8 mouse cellular contexts compared by ENCODE assay signal in genomic region chr17:17567071-17567470, GRCm38 (mm10). TPM values are rescaled to one million over a fixed set of nuclear protein-coding genes. Genes with fewer than 3 reads are reported as not detected.
DNase-seq lines count a peak whose midpoint lies in the region; ATAC-seq and TF ChIP-seq lines count a peak whose summit lies in the region.

No protein-coding gene starts in this region.

- DNase-seq in 3T3-L1 (ENCODE audit: low read depth, low spot score) (peak; percentile 79), ES-E14 (ENCODE audit: low read depth, low spot score) (peak; percentile 38)
- no peak for DNase-seq in urinary bladder, postnatal 25 days (ENCODE audit: low spot score)
- no peak for DNase-seq in gastrocnemius, postnatal 36 days

- 56% methylated on average over 3 of the region's 3 CpGs for WGBS in hindbrain, embryonic 16.5 days
- WGBS in hindbrain, embryonic 13.5 days = 49% methylated on average over 3 of the region's 3 CpGs
- 52% methylated on average over 3 of the region's 3 CpGs for WGBS in midbrain, embryonic 15.5 days

- no peak overlapping the region for H3K4me2 ChIP-seq in hindbrain, embryonic 16.5 days (ENCODE audit: low read length)
- no peak overlapping the region for H3K4me2 ChIP-seq in hindbrain, embryonic 13.5 days
- no peak overlapping the region for H3K4me2 ChIP-seq in midbrain, embryonic 15.5 days

- in situ Hi-C loops in ES-E14 (cut with MboI; ENCODE audit: low sequenced_read_pairs in 2 of 2, unreplicated experiment in 2 of 2) = loop anchor here in 1 of 2 experiments (10.0 kb wide), 1 partner anchor 172 kb away; no protein-coding TSS in a partner anchor

- no peak overlapping the region for H3K27ac ChIP-seq in hindbrain, embryonic 16.5 days (ENCODE audit: low read depth, low read length)
- no peak overlapping the region for H3K27ac ChIP-seq in hindbrain, embryonic 13.5 days
- no peak overlapping the region for H3K27ac ChIP-seq in ES-E14 (ENCODE audit: insufficient read depth, low read depth, low read length, poor library complexity, severe bottlenecking)
- no peak overlapping the region for H3K27ac ChIP-seq in midbrain, embryonic 15.5 days

- no peaks in the 10 kb centered on the region for H3K9me3 ChIP-seq in hindbrain, embryonic 16.5 days (ENCODE audit: control insufficient read depth, low read length)
- H3K9me3 ChIP-seq in hindbrain, embryonic 13.5 days = no peaks in the 10 kb centered on the region
- no peaks in the 10 kb centered on the region for H3K9me3 ChIP-seq in ES-E14 (ENCODE audit: control insufficient read depth, insufficient read depth, low read depth, low read length)
- H3K9me3 ChIP-seq in midbrain, embryonic 15.5 days = no peaks in the 10 kb centered on the region

- H3K36me3 ChIP-seq in hindbrain, embryonic 16.5 days (ENCODE audit: control insufficient read depth, insufficient read depth, low read length) = peaks cover 9% of the 10 kb centered on the region
- peaks cover 25% of the 10 kb centered on the region for H3K36me3 ChIP-seq in hindbrain, embryonic 13.5 days
- no peaks in the 10 kb centered on the region; the same call in 1 of the 2 replicates for H3K36me3 ChIP-seq in ES-E14 (ENCODE audit: control insufficient read depth, insufficient read depth, low read length, poor library complexity, severe bottlenecking)
- H3K36me3 ChIP-seq in midbrain, embryonic 15.5 days (replicated peaks) = peaks cover 8% of the 10 kb centered on the region; the same call in 1 of the 2 replicates

- H3K4me1 ChIP-seq in hindbrain, embryonic 16.5 days (ENCODE audit: control insufficient read depth, insufficient read depth, low read depth, low read length) = no peaks in the 10 kb centered on the region
- no peaks in the 10 kb centered on the region for H3K4me1 ChIP-seq in hindbrain, embryonic 13.5 days (replicated peaks)
- H3K4me1 ChIP-seq in ES-E14 (ENCODE audit: control insufficient read depth in 2 of 2, insufficient read depth in 2 of 2, low read length in 2 of 2, poor library complexity in 1 of 2) = no peaks in the 10 kb centered on the region
- no peaks in the 10 kb centered on the region for H3K4me1 ChIP-seq in midbrain, embryonic 15.5 days

- ATAC-seq in hindbrain, embryonic 16.5 days = peak; percentile 74
- ATAC-seq in hindbrain, embryonic 13.5 days (ENCODE audit: low FRiP score) = no peak
- 0 out of 2 replicates have a peak, but pooled peaks have one; percentile 52 for ATAC-seq in erythroid progenitor cell, adult 5-6 weeks (replicated peaks; ENCODE audit: low FRiP score, poor library complexity, severe bottlenecking)
- ATAC-seq in midbrain, embryonic 15.5 days (replicated peaks) = 0 out of 2 replicates have a peak, but pooled peaks have one; percentile 30

- H3K9ac ChIP-seq in hindbrain, embryonic 16.5 days (ENCODE audit: low read depth, low read length) = no peak overlapping the region
- no peak overlapping the region for H3K9ac ChIP-seq in hindbrain, embryonic 13.5 days
- no peak overlapping the region for H3K9ac ChIP-seq in ES-E14 (ENCODE audit: insufficient read depth, low read depth, low read length, poor library complexity, severe bottlenecking)
- H3K9ac ChIP-seq in midbrain, embryonic 15.5 days = no peak overlapping the region

- H3K4me3 ChIP-seq in hindbrain, embryonic 16.5 days (ENCODE audit: low read length) = no peak overlapping the region
- H3K4me3 ChIP-seq in hindbrain, embryonic 13.5 days = no peak overlapping the region
- H3K4me3 ChIP-seq in ES-E14 (ENCODE audit: insufficient read depth in 1 of 2, low read depth in 1 of 2, low read length in 2 of 2, poor library complexity in 1 of 2, severe bottlenecking in 1 of 2) = no peak overlapping the region
- no peak overlapping the region for H3K4me3 ChIP-seq in midbrain, embryonic 15.5 days

- intact Hi-C loops in gastrocnemius, postnatal 36 days (cut with DNase I) = loop anchor here (10.0 kb wide), 1 partner anchor 172 kb away; no protein-coding TSS in a partner anchor

- H3K27me3 ChIP-seq in hindbrain, embryonic 16.5 days (replicated peaks; ENCODE audit: control insufficient read depth, insufficient read depth, low read length) = no peaks in the 10 kb centered on the region
- H3K27me3 ChIP-seq in hindbrain, embryonic 13.5 days = no peaks in the 10 kb centered on the region
- H3K27me3 ChIP-seq in midbrain, embryonic 15.5 days (replicated peaks) = no peaks in the 10 kb centered on the region

TF ChIP-seq in ES-E14, 5 proteins besides CTCF, POLR2A, EP300 and RAD21:
- no peak for TF ChIP-seq ZNF384 (IDR thresholded peaks at IDR 0.05; ENCODE audit: low read depth, low read length)
- TF ChIP-seq ZC3H11A (IDR thresholded peaks at IDR 0.05; ENCODE audit: borderline replicate concordance, low read depth, low read length) = 0 out of 2 replicates have a peak, but pooled peaks have one; percentile 47
TF ChIP-seq in ES-E14: peak in this region for 1.

RNA-seq across cellular contexts. Expression of gene Lnpep, which starts 57.8 kb away (rescaled TPM):
- polyA plus RNA-seq in hindbrain, embryonic 16.5 days (2015; fragmentation: Nextera tagmentation; extraction: Ambion mirVana) = 7.2 and 7.5 TPM in 2 replicates
- polyA plus RNA-seq in hindbrain, embryonic 13.5 days (2015; fragmentation: Nextera tagmentation; extraction: Ambion mirVana) = 8.4 and 8.6 TPM in 2 replicates
- total RNA-seq in ES-E14 (2012; rRNA removed) = 44.8 and 50.3 TPM in 2 replicates
- 45.0 and 50.7 TPM in 2 replicates for total RNA-seq in erythroid progenitor cell, adult 5-6 weeks (2015; ENCODE audit: low replicate concordance)
- total RNA-seq in erythroid progenitor cell, adult 5-6 weeks (2017; ENCODE audit: low replicate concordance) = 36.1 TPM in 2 replicates
- polyA plus RNA-seq in midbrain, embryonic 15.5 days (2015; fragmentation: Nextera tagmentation; extraction: Ambion mirVana) = 8.3 and 8.6 TPM in 2 replicates
- total RNA-seq in gastrocnemius, postnatal 36 days (2021) = 10 to 100 TPM; 54.3 to 80.5 TPM

Comparison
In these comparisons a context has a peak if more than half of its experiments do, and no peak if none do; other contexts are left out.
1. DNase-seq: peak in 3T3-L1 (single experiment) and ES-E14 (single experiment); none in urinary bladder, postnatal 25 days (single experiment) and gastrocnemius, postnatal 36 days (0 of 2).